In the genomic region with DNA sequence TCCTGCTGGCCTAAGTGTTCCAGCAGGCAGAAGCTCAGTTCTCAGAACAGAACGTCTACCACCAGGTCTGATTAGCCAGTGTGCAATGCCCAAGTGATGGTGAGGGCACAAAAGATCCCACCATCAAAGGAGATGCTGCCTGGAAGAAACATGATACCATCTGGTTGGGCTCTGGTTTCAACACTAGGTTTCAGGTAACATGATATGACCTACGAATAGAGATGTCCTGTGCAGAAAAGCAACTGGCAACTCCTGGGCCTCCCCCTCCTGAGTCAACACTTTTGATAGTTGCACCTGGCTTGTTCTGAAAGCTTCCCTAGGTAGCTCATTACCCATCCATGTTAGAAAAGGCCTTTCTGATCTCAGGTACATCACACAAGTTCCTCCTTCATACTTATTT, we compare ENCODE assay signal across 23 mouse cellular contexts. TPM values are rescaled to one million over a fixed set of nuclear protein-coding genes. Genes with fewer than 3 reads are reported as not detected.
DNase-seq lines count a peak whose midpoint lies in the region; ATAC-seq lines count a peak whose summit lies in the region.
"Had no signal": no experiment of that assay in that cellular context is flagged by ENCODE, and none has a peak within 500 bp of the region (broad histone marks: within the 10 kb centered on the region; RNA-seq: fewer than 3 reads in every experiment).

No protein-coding gene starts in this region.

- no peaks in the 10 kb centered on the region for H3K36me3 ChIP-seq in liver, embryonic 13.5 days
- H3K36me3 ChIP-seq in liver, embryonic 12.5 days, result 0 out of 2 replicates have a peak, but pooled peaks cover 3% of the 10 kb centered on the region
- H3K36me3 ChIP-seq in hindbrain, embryonic 13.5 days, result no peaks in the 10 kb centered on the region
- H3K36me3 ChIP-seq: embryonic facial prominence, embryonic 15.5 days; forebrain, embryonic 10.5 days; heart, embryonic 13.5 days; hindbrain, embryonic 12.5 days had no signal

- intact Hi-C loops in heart, postnatal 14 days (cut with DNase I), result no loop called here

- no peak overlapping the region for H3K4me2 ChIP-seq in liver, embryonic 13.5 days
- H3K4me2 ChIP-seq in liver, embryonic 12.5 days, result no peak overlapping the region
- H3K4me2 ChIP-seq in hindbrain, embryonic 13.5 days, result no peak overlapping the region
- H3K4me2 ChIP-seq: embryonic facial prominence, embryonic 15.5 days; heart, embryonic 13.5 days; hindbrain, embryonic 12.5 days had no signal

- H3K4me1 ChIP-seq in liver, embryonic 13.5 days (replicated peaks), result peaks cover 81% of the 10 kb centered on the region
- peaks cover 83% of the 10 kb centered on the region for H3K4me1 ChIP-seq in liver, embryonic 12.5 days
- peaks cover 4% of the 10 kb centered on the region for H3K4me1 ChIP-seq in hindbrain, embryonic 13.5 days (replicated peaks)

- peak overlapping the region; percentile 44; the same call in 1 of the 2 replicates for H3K27ac ChIP-seq in liver, embryonic 13.5 days
- no peak overlapping the region for H3K27ac ChIP-seq in liver, embryonic 12.5 days
- no peak overlapping the region for H3K27ac ChIP-seq in hindbrain, embryonic 13.5 days
- H3K27ac ChIP-seq: embryonic facial prominence, embryonic 15.5 days; forebrain, embryonic 10.5 days; heart, embryonic 13.5 days; hindbrain, embryonic 12.5 days; hindbrain, postnatal 0 days had no signal

- H3K9me3 ChIP-seq in liver, embryonic 13.5 days (replicated peaks), result no peaks in the 10 kb centered on the region
- no peaks in the 10 kb centered on the region for H3K9me3 ChIP-seq in liver, embryonic 12.5 days (replicated peaks)
- H3K9me3 ChIP-seq in hindbrain, embryonic 13.5 days, result no peaks in the 10 kb centered on the region
- H3K9me3 ChIP-seq: embryonic facial prominence, embryonic 15.5 days; forebrain, embryonic 10.5 days; G1E; heart, embryonic 13.5 days; hindbrain, embryonic 12.5 days had no signal

- no peaks in the 10 kb centered on the region for H3K27me3 ChIP-seq in liver, embryonic 13.5 days
- no peaks in the 10 kb centered on the region for H3K27me3 ChIP-seq in liver, embryonic 12.5 days (replicated peaks)
- H3K27me3 ChIP-seq in hindbrain, embryonic 13.5 days, result no peaks in the 10 kb centered on the region
- H3K27me3 ChIP-seq: embryonic facial prominence, embryonic 15.5 days; heart, embryonic 13.5 days; hindbrain, embryonic 12.5 days had no signal

- WGBS in liver, embryonic 13.5 days (ENCODE audit: insufficient replicate concordance), result 48% methylated on average over 2 of the region's 2 CpGs
- WGBS in liver, embryonic 12.5 days (ENCODE audit: insufficient replicate concordance), result 56% methylated on average over 2 of the region's 2 CpGs
- WGBS in hindbrain, embryonic 13.5 days, result 76% methylated on average over 2 of the region's 2 CpGs

- no peak overlapping the region for H3K9ac ChIP-seq in liver, embryonic 13.5 days
- no peak overlapping the region for H3K9ac ChIP-seq in liver, embryonic 12.5 days
- no peak overlapping the region for H3K9ac ChIP-seq in hindbrain, embryonic 13.5 days
- H3K9ac ChIP-seq: embryonic facial prominence, embryonic 15.5 days; heart, embryonic 13.5 days; hindbrain, embryonic 12.5 days had no signal

- DNase-seq in embryo, embryonic 10 days (ENCODE audit: low spot score), result peak; percentile 11
- no peak for DNase-seq in embryo, embryonic 9.5 days (ENCODE audit: extremely low spot score)
- DNase-seq in liver, embryonic 13.5 days, result no peak
- DNase-seq in embryo, embryonic 10.5 days (ENCODE audit: low spot score), result peak; percentile 12
- peak; percentile 18 for DNase-seq in mesoderm, embryonic 11.5 days (ENCODE audit: low read depth, low spot score)
- no peak for DNase-seq in heart, postnatal 14 days
- DNase-seq: adrenal gland, postnatal 10 days; cerebellum, adult 11-12 months; cerebellum, adult 9-11 months; cerebellum, postnatal 36 days; gastrocnemius, postnatal 14 days; heart, postnatal 4 days; kidney, adult 11 months had no signal

- ATAC-seq in liver, embryonic 13.5 days (ENCODE audit: low read depth), result no peak
- no peak for ATAC-seq in liver, embryonic 12.5 days
- no peak for ATAC-seq in hindbrain, embryonic 13.5 days (ENCODE audit: low FRiP score)
- ATAC-seq: forebrain, embryonic 14.5 days; hindbrain, postnatal 0 days had no signal

- H3K4me3 ChIP-seq in liver, embryonic 13.5 days (replicated peaks), result no peak overlapping the region
- no peak overlapping the region for H3K4me3 ChIP-seq in liver, embryonic 12.5 days
- no peak overlapping the region for H3K4me3 ChIP-seq in hindbrain, embryonic 13.5 days
- H3K4me3 ChIP-seq: embryonic facial prominence, embryonic 15.5 days; erythroblast, embryonic 14.5 days; forebrain, embryonic 10.5 days; heart, embryonic 13.5 days; hindbrain, embryonic 12.5 days had no signal

RNA-seq across cellular contexts. Expression of a gene that starts 26.9 kb away (rescaled TPM):
- polyA plus RNA-seq in liver, embryonic 13.5 days (2015; fragmentation: Nextera tagmentation; extraction: Ambion mirVana), result 14.1 and 20.0 TPM in 2 replicates
- 29.1 and 29.9 TPM in 2 replicates for polyA plus RNA-seq in liver, embryonic 12.5 days (2016; fragmentation: Nextera tagmentation; extraction: Ambion mirVana)
- total RNA-seq in heart, postnatal 14 days (2021), result 10 to 100 TPM; 46.3 to 54.8 TPM
- 26.8 and 27.6 TPM in 2 replicates for polyA plus RNA-seq in hindbrain, embryonic 13.5 days (2015; fragmentation: Nextera tagmentation; extraction: Ambion mirVana)

RNA-seq across cellular contexts. Expression of a gene that starts 55.6 kb away (rescaled TPM):
- polyA plus RNA-seq in liver, embryonic 13.5 days (2015; fragmentation: Nextera tagmentation; extraction: Ambion mirVana), result 5.7 and 6.2 TPM in 2 replicates
- polyA plus RNA-seq in liver, embryonic 12.5 days (2016; fragmentation: Nextera tagmentation; extraction: Ambion mirVana), result 7.7 and 8.0 TPM in 2 replicates
- 1 to 10 TPM; 7.0 to 7.2 TPM for total RNA-seq in heart, postnatal 14 days (2021)
- 5.1 and 5.4 TPM in 2 replicates for polyA plus RNA-seq in hindbrain, embryonic 13.5 days (2015; fragmentation: Nextera tagmentation; extraction: Ambion mirVana)

RNA-seq across cellular contexts. Expression of a gene that starts 55.8 kb away (rescaled TPM):
- 44.8 and 51.9 TPM in 2 replicates for polyA plus RNA-seq in liver, embryonic 13.5 days (2015; fragmentation: Nextera tagmentation; extraction: Ambion mirVana)
- polyA plus RNA-seq in liver, embryonic 12.5 days (2016; fragmentation: Nextera tagmentation; extraction: Ambion mirVana), result 61.7 and 65.3 TPM in 2 replicates
- 10 to 100 TPM; 46.5 to 47.0 TPM for total RNA-seq in heart, postnatal 14 days (2021)
- 181 and 185 TPM in 2 replicates for polyA plus RNA-seq in hindbrain, embryonic 13.5 days (2015; fragmentation: Nextera tagmentation; extraction: Ambion mirVana)

Comparison
In these comparisons a context has a peak if more than half of its experiments do, and no peak if none do; other contexts are left out.
1. DNase-seq: peak in embryo, embryonic 10 days (single experiment), embryo, embryonic 10.5 days (single experiment) and mesoderm, embryonic 11.5 days (single experiment); none in embryo, embryonic 9.5 days (single experiment), liver, embryonic 13.5 days (single experiment) and heart, postnatal 14 days (0 of 2).